Mouse (Mus musculus): ENCODE data around the gene Tmem234.

Gene Tmem234

DNA sequence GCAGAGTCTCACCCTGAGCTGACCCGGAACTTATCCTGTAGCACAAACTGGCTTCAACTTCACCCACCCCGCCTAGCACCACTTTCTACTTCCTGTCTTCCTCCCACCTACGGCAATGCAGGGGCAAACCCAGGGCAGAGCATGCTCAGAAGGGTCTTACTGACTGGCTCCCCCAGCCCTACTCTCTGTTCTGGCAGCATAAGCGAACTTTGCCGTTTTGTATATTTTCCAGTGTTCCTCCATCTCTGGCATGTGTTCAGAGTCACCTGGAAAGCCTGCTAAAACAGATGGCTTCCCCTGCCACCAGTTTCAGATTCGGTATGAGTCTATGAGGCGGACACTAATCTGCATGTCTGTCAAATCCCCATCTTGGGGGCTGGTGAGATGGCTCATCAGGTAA is 20.1 kb upstream of the Tmem234 start:
- no peak for DNase-seq (ENCODE audit: low read depth)

DNA sequence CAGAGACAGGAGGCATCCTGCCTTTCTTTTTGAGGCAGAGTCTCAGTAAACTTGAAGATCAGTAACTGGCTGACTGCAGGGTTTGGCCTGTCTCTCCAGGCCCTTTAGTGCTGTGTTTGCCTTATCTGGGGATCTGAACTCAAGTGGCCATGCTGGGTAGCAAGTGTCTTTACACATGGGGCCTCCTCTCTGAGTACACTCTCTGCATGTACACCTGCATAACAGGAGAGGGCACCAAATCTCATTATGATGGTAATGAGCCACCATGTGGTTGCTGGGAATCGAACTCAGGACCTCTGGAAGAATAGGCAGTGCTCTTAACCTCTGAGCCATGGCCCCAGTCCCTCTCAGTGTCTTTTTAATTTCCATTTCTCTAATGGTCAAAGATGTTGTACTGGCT is 18.2 kb upstream of the Tmem234 start:
- DNase-seq (ENCODE audit: low read depth): no peak

DNA sequence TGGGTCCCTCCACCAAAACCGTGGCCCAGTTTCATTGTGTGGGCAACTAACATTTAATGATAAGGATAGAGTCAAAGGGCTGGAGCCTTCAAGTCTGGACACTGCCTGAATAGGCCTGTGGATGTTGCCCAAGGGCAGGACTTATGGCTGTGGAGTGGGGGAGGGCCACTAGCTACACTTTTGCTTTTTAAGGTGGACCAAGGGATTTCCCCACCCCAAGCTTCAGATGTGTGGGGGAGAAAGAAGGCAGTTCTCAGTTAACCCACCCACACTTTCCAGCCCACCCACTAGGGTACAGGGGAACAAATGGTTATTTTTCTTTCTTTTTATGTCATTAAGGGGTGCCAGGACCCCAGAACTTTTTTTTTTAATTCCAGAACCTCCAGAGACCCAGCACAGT is 16.1 kb upstream of the Tmem234 start:
- DNase-seq (ENCODE audit: low read depth): no peak

DNA sequence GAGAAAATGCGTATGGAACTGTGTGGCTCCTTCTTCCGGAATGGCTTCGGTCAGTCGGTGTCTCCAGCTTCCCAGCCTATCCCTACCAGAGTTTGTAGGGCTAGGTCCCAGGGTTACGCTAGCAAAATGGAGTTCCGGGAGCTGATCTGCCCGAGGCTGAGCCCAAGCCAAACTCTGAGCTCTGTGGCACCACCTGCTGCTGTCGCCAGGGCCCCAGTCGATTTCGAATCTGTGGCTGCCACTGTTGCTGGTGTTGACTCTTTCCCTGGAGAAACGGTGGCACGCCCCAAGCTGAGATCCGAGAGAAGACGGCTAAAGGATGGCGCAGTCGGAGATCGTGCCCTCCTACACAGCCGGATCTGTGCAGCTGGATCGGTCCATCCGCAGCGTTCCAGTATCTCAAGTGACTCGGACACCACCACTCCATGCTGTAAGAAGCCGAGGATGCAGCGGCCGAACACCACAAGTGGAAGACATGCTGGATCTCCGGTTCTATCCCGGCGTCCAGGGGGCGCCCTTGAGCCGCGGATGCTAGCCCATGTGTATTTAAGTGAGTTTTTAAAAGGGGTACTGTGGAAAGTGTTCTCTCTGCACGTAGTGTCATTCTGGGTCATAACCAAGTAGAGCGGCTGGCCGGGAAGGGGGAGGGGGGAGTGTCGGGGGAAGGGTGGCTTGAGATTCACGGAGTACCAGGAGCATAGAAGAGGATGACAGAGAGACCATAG is 15.4 kb upstream of the Tmem234 start:
- DNase-seq (ENCODE audit: low read depth): peak; percentile 83

DNA sequence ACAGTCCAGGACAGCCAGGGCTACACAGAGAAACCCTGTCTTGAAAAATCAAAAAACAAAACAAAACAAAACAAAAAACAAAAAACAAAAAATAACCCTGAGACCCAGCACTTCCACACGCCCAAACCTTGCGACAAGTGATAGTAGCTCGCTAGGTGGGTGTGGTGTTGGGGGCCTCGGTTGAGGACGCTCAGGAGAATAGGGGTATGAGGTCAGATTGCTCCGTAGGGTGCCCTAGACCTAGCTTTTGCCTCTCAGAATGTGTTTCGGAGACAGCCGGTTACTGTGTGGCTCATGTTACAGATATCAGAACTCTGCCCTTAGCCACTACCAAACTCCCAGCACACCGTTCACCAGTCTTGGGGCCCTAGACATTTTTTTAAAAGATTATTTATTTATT is 14.7 kb upstream of the Tmem234 start:
- DNase-seq (ENCODE audit: low read depth): no peak

DNA sequence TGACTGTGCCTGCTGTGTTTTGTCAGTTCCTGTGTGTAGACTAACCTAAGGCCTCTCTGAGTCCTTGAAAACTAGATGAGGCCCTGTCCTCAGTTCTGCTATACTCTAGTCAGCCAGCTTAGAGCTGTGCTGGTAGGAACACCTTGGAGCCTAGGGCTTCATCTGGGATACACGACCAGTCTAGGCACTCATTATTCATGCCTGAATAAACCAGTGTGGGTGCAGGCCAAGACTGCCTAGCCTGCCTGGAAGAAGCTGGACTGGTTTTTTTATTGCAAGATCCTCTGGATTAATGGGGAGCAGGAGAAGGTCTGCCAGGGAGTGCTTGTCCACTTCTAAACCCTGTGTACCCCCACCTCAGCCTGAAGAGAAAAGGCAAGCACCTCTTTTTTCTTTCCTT is 13.5 kb upstream of the Tmem234 start:
- DNase-seq (ENCODE audit: low read depth): no peak

DNA sequence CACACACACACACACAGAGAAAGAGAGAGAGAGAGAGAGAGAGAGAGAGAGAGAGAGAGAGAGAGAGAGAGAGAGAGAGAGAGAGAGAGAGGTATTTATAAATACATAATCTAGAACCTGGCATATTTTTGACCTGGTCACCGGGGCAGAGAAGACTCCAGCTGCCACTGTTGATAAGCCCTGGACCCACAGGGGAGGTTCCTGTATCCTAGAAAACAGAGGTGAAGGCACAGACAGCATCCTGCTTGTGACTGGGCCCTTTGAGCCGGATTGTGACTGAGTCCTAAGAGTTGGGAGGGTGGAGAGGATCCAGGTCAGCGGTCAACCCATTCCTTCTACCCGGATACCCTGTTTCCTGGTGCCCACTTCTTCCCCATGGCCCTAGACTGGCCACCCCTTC is 11.6 kb upstream of the Tmem234 start:
- no peak for DNase-seq (ENCODE audit: low read depth)

DNA sequence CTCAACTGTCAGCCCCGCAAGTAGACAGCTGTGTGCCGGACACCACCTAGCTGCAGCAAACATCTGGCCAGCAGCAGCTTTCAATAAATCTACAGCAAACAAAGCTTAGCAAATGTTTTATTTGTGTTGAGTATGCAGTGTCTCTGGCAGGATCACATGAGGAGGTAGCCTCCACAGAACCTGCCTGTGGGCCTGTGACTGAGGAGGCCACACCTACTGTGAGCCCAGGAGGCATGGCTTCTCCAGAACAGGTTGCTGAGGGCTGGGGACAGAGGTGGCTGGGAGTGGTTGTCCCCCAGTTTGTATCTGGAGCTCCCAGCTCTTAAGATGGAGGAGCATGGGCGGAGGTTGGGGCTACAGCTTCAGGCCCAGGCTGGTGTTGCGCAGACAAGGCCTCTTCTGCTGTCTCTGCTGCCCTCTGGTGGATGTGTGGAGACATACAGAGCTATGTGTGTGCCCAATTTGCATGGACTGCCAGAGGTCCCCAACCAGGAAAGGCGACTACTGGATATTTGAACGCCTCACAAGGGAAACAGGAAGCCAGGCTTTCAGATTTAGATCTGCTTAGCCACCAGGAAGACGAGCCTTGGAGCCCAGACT is 8.1 kb downstream of the Tmem234 start:
- peak; percentile 83 for DNase-seq (ENCODE audit: low read depth)

DNA sequence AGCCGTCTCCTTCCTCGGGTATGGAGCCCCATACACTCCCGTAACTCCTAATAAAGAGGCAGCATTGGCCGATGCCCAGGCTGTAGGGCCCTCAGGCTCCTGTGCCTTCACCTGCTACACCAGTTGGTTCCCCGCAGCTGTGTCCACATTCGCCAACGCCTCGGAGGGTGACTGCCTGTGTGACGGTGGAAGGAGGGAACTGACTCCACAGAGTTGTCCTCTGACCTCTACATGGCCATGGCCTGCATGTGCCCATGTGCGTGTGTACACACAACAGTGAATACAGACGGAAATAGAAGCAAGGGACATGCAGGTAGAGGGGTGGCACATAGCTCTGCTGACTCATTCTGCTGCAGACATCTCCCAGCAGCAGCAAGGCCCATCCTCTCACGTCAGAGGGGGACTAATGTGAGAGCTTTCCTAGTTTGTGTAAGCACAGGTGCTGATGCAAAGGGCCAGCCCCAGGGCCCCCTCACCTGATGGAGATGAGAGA is 8.7 kb downstream of the Tmem234 start:
- DNase-seq (ENCODE audit: low read depth): no peak

DNA sequence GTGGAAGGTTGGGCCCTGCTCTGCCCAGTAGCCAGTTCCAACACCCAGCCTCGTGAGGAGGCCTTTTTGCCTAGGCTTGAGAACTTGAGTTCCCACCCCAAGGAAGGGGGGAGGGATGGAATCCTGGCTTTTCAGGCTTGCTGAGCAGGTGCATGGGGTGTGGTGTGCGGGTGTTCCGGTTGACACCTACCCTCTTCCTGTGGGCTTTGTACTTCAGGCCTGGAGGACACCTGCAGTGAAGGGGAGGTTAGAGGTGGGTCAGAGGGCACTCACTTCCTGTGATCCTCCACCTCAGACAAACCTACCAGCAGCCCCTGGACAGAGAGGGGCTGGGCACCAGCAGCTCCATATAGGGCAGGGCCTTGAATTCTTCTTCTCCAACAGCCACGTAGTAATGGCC is 9.6 kb downstream of the Tmem234 start:
- no peak for DNase-seq (ENCODE audit: low read depth)

DNA sequence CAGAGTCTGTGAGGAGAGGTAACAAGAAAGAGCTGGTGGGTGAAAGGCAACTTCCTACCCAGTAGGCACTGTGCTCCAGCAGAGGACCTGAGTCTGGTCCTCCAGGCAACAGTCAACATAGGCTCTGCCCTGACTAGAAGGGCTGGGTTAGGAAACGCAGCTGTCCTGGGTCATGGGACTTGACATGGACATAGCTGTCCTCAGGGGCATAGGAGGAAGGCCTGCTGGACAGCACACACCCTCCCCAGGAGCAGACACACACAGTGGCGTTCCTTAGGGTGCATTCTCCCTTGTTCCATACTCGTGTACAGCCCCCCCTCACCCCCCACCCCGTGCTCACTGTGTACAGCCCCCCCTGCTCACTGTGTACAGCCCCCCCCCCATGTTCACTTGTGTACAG is 10.0 kb downstream of the Tmem234 start:
- DNase-seq (ENCODE audit: low read depth): no peak

DNA sequence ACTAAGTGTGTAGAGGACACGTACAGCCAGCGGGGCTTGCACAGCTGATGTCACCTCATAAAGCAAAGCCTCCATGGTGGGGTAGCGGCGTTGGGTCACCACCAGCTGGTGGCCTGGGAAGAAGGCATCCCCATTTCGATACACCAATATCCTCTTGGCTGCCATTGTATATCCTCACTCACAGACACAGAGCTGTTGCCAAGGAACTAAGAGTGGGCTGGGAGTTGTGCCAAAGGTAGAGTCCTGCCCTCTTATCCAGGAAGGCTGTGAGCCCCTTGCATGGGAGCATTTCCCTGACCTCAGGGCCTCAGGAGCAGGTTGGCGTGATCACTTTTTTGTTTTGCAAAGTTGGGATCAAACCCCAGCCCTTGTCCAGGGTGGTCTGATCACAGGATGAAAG is 13.6 kb downstream of the Tmem234 start, which contains the start of gene Dcdc2b:
Gene Dcdc2b, minus strand, starts transcription at position 165 of the 400 bp plus-strand sequence.
- DNase-seq (ENCODE audit: low read depth): no peak

DNA sequence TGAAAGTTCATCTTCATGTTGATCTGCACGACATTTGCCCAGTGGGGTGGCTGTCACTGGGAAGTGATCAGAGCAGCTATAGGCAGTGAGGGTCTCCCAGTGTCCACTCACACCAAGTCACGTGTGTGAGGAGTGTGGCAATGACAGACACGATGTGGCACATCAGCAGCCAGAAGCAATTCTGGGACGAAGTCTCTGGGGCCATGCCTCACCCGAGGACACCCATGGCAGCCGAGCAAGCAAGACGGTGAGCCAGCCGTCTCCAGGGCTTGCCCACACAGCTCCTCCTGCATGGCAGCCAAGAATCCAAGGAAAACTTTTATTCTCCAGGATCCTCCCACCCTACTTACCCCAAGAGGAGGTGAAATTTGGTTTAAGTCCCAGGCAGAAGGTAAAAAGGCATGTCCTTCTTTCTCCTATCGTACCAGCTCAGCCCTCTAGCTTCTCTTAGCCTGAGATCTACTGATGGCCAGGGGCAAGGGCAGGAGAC is 15.4 kb downstream of the Tmem234 start:
- DNase-seq (ENCODE audit: low read depth): no peak

DNA sequence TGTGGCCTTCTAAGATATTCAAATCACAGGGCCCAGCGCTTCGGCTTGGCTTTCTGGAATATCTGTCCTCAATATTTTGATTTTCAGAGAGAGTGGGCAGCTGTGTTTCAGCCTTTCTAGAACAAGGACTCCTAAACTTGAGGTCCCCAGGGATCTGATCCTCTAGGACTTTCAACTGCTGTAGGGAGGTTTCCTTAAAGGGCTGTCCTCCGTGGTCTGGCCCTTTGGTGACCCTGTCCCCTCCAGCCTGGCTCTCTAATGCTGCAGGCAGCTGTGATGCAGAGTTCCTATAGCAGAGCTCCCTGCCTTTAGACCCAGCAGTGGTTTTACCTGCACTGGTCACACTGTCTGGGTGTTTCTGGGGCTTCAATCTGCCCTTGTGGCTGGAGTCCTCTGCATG is 16.2 kb downstream of the Tmem234 start:
- DNase-seq (ENCODE audit: low read depth): no peak

DNA sequence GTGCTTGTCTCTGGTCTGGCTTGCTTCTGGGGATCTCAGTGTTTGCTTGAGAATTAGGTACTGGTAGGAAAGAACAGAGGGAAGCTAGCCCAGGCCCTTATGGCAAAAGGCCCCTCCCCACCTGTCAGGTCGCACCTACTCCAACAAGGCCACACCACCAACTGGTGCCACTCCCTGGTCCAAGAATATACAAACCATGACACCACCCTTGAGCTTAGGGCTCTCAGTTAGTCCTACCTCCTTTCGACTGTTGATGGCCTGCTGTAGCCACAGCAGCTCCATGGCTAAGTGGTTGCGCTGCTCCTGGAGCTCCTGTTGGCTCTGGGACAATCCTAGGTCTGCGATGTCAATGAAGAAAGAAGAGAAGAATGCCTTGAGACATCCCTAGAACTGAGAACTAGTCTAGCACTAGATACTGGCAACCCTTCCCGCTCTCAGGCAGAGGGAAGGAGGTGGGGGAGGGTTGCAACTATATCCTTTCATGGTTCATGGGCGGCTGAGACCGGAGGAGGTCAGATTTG is 16.7 kb downstream of the Tmem234 start:
- no peak for DNase-seq (ENCODE audit: low read depth)

DNA sequence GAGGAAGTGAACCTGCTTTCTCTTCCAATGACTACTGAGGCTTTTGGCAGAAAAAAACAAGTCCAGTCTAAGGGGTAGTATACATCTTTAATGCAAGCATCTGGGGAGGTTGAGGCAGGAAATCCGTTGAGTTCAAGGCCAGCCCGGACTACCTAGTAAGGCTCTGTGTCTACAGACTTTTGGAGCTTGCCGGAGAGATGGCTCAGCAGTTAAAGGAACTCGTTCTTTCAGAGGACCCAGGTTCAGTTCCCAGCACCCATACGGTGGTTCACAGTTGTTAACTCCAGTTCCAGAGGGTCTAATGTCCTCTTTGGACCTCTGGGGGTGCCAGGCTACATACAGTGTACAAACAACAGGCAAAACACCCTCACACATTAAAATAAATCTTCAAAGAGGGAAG is 17.6 kb downstream of the Tmem234 start:
- no peak for DNase-seq (ENCODE audit: low read depth)

DNA sequence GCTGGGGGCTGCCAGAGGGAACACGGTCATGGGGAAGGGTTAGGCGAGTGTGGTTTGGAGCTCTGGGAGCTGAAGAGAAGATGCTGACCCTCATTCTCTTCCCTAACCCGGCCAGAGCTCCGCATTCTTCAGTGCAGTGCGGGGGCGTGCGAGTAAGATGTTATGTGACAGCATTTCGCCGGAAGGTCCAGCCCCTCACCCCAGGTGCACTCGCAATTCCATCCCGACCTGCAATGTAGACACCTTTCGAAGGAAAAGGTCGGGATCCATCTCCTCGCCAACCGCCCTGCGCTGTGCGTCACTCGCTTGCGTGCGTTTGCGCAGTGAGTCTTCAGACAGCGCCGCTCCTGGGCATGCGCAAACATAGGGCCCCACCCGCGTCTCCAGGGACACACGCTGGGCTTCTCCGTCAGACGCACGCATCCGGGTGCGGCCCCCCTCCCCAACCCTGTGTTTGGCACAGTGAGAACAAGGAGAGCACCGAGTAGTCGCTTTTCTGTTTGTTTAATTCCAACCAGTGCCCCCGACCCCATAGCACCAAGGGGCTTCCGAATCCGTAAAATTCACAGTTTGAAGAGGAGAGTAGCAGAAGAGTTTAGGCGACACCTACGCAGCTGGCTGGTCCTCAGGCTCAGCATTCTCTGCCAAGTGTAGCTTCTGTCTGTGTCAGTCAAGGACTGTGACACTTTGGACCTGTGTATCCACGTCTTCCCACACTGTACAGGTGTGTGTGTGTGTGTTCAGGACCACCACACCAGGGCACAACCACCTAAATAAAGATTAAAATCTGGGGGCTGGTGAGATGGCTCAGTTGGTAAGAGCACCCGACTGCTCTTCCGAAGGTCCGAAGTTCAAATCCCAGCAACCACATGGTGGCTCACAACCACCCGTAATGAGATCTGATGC is 18.6 kb downstream of the Tmem234 start, which contains the start of gene Iqcc:
Gene Iqcc, minus strand, starts transcription at position 314 of the 906 bp plus-strand sequence.
- peak; percentile 84 for DNase-seq (ENCODE audit: low read depth)

DNA sequence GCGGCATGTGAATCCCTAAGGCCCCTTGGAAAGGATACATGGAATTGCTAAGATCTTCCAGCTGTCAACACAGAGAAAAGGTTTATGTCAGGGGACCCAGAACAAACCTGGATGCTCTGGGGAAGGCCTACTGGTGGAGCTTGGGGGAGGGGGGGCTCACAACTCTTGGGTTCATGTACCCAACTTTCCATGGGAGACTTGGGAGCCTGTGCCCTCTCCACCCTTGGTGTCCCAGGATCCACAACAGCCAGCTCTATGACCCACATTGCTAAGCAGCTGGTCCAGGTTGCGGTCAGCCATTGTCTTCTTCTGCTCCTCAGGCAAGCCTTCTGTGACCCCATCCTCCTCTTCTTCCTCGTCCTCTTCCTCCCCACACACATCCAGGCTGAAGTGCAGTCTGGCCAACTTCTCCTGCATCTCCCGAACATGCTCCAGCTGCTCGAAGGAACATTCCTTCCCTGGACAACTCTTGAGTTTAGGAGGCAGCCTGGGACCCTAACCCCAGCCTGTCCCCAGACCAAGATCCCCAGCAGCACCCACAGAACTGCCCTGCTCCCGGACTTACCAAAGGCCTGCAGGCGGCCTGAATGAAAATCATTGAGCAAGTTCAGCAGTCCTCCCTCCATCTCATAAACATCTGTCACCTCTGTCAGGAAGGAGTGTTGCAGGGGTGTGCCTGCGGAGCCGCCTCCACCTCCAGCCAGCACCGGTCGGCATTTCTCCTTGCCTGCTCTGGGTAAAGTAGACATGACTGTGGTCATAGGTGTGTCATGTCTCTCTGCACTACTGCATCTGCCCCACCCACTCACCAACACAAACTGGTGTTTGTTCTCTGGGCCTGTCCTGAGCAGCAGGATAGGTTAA is 20.2 kb downstream of the Tmem234 start:
- no peak for DNase-seq (ENCODE audit: low read depth)

DNA sequence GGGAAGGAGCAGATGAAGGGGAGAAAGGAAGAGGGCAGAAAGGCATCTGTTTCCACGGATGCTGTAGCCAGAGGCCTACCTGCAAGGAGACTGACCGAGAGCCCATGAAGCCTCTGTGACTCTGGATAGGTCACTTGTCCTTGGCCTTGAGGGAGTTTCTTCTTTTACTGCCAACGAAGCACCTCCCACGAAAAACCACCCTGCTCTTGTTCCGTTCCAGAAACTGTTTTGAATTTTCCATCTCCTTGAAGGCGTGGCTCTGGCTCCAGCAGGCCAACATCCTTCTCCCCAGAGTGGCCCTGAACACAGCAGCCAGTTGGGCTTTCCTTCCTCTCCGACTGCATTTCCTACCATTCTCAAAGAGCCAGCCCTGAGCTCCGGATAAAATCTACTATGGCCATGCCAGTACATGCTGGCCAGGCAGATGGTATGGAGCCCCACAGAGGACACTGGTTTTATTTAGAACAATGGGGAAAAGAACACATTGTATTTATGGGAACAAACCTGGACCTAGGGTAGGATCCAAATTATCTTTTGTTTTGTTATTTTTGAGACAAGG is 20.9 kb downstream of the Tmem234 start:
- DNase-seq (ENCODE audit: low read depth): no peak

DNA sequence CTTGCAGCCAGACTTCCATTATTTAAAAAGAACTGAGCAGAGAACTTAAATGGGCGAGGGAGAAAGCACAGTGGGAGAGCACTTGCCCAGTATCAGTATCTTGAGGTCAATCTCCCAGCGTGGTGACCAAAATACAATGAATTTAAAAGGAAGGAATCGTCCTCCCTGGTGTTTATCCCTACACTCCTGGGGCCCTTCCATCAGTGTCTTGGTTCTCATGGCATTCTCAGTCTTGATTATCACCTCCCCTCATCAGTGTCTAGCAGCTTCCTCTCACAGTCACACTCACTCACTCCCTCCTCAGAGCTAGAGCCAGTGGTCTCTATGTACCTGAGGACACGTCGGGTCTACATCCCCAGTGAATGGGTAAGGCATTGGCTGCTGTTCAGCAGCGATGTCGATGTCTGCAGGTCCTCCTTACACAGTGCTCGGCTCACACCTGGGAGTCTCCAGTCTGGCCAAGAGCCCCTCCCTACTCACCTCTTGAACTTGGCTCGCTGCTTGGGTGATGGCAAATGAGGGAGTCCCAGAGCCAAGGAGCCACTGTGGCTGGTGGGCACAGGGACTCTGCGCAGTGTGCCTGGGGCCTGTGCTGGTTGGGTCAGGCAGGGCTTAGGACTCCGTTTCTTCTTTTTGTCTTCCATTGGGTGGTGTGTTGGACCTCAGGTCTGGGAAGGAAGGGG is 21.8 kb downstream of the Tmem234 start:
- DNase-seq (ENCODE audit: low read depth): no peak
